In the genomic region with DNA sequence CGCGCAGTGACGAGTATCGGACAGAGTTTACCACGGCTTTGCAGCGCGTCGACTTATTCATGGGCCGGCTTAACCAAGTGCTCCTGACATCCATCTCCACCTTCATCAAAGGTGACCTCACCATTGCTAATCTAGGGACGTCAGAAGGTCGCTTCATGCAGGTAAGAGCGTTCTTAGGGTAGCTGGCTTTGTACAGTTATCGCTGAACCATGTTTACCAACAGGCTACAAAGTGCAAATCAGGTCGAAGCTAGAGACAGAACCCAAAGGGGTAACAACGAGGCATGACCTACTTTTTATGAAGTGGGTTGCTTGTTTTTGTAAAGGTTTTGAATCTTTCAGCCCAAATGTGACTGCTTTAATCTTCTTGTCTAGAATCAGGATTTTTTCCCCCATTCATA, we compare ENCODE assay signal across 15 mouse cellular contexts.
"Had no signal": no experiment of that assay in that cellular context is flagged by ENCODE, and none has a peak within 500 bp of the region (broad histone marks: within the 10 kb centered on the region; RNA-seq: fewer than 3 reads in every experiment).

No protein-coding gene starts in this region.

- H3K4me3 ChIP-seq: neural tube, embryonic 15.5 days; stomach, embryonic 15.5 days had no signal

- H3K9me3 ChIP-seq: neural tube, embryonic 15.5 days; stomach, embryonic 15.5 days had no signal

- H3K27me3 ChIP-seq: neural tube, embryonic 15.5 days; stomach, embryonic 15.5 days had no signal

- H3K4me2 ChIP-seq: neural tube, embryonic 15.5 days; stomach, embryonic 15.5 days had no signal

- H3K27ac ChIP-seq: neural tube, embryonic 15.5 days; stomach, embryonic 15.5 days; stomach, postnatal 0 days had no signal

- H3K36me3 ChIP-seq: neural tube, embryonic 15.5 days; stomach, embryonic 15.5 days had no signal

- H3K4me1 ChIP-seq: neural tube, embryonic 15.5 days had no signal

- DNase-seq: retina, postnatal 1 day; right cerebral cortex, adult 18-20 months; right cerebral cortex, postnatal 14 days; right cerebral cortex, postnatal 25 days; right cerebral cortex, postnatal 4 days; spleen, adult 18-20 months; thymus, adult 18-20 months; thymus, adult 2 months; thymus, postnatal 14 days; thymus, postnatal 25 days; thymus, postnatal 36 days; thymus, postnatal 4 days had no signal

- H3K9ac ChIP-seq: neural tube, embryonic 15.5 days; stomach, embryonic 15.5 days had no signal
